Mouse (Mus musculus) CH12.LX (cell line): ENCODE data around the gene Hba-x. TPM values are rescaled to one million over a fixed set of nuclear protein-coding genes. Genes with fewer than 3 reads are reported as not detected.
"Not testable (repeated sequence)": the region's sequence is repeated elsewhere in the genome, so short reads cannot be mapped to it uniquely, and the experiment has no call there.

Experiments used
- DNase-seq: peaks from one replicate; pipeline ENCODE4 v3.0.0-alpha.2; 2013; ENCODE audit errors: extremely low read depth
- H3K27ac ChIP-seq: 2 replicates; pipeline ENCODE4 v1.5.1; 2012; ENCODE audit warnings: low read depth, mild to moderate bottlenecking, control low read depth, moderate library complexity; ENCODE audit not compliant: insufficient read depth
- H3K27me3 ChIP-seq: replicated peaks from 2 replicates; pipeline ENCODE3; 2012; ENCODE audit warnings: inconsistent platforms
- H3K36me3 ChIP-seq, 2 experiments: replicated peaks in 1 of 2; 2 replicates each; pipeline versions ENCODE3 to v1.6.1; 2012; ENCODE audit warnings: inconsistent platforms in 1 of 2, low read length in 1 of 2, mild to moderate bottlenecking in 1 of 2, mixed read lengths in 1 of 2, moderate library complexity in 1 of 2; ENCODE audit not compliant: control insufficient read depth in 1 of 2, insufficient read depth in 1 of 2
- H3K4me1 ChIP-seq, 2 experiments: 2 replicates each; pipeline ENCODE4 v1.6.1; 2012; ENCODE audit warnings: inconsistent platforms in 1 of 2, moderate library complexity in 1 of 2; ENCODE audit not compliant: insufficient read depth in 2 of 2, control insufficient read depth in 1 of 2
- H3K4me2 ChIP-seq: 2 replicates; pipeline ENCODE4 v1.6.1; 2012; ENCODE audit warnings: low read depth, mild to moderate bottlenecking, control low read depth; ENCODE audit not compliant: poor library complexity, insufficient read depth, severe bottlenecking
- H3K4me3 ChIP-seq, 3 experiments: fragments of 150-350 bp in 1 of 3; sonication (generic) in 1 of 3; replicated peaks in 1 of 3; 2 replicates each; pipeline versions ENCODE3 to v1.5.1; 2011 to 2012; ENCODE audit warnings: low read depth in 2 of 3, low read length in 2 of 3, mild to moderate bottlenecking in 2 of 3, moderate library complexity in 2 of 3, control low read depth in 1 of 3, improper control_type of control experiment in 1 of 3, inconsistent platforms in 1 of 3, mixed read lengths in 1 of 3; ENCODE audit not compliant: poor library complexity in 1 of 3
- H3K79me2 ChIP-seq: replicated peaks from 2 replicates; pipeline ENCODE4 v1.6.1; 2012; ENCODE audit warnings: mild to moderate bottlenecking, moderate library complexity; ENCODE audit not compliant: control insufficient read depth, poor library complexity, insufficient read depth, severe bottlenecking; ENCODE audit errors: extremely low read depth
- H3K9ac ChIP-seq: 2 replicates; pipeline ENCODE4 v1.6.1; 2012; ENCODE audit warnings: low read depth, mild to moderate bottlenecking, control low read depth, moderate library complexity; ENCODE audit not compliant: insufficient read depth
- H3K9me3 ChIP-seq: replicated peaks from 2 replicates; pipeline ENCODE3; 2012; ENCODE audit warnings: low read length, inconsistent platforms, mixed read lengths
- BHLHE40 ChIP-seq: IDR thresholded peaks from 2 replicates; pipeline ENCODE4 v1.6.1; 2011; ENCODE audit warnings: mild to moderate bottlenecking, low read depth, low read length, improper control_type of control experiment
- CTCF ChIP-seq, 2 experiments: IDR thresholded peaks in 1 of 2; conservative IDR thresholded peaks in 1 of 2; 2 replicates each; pipeline ENCODE4 v1.5.1; 2011 to 2012; ENCODE audit warnings: low read depth in 2 of 2, low read length in 2 of 2, improper control_type of control experiment in 1 of 2, inconsistent platforms in 1 of 2, mild to moderate bottlenecking in 1 of 2, moderate library complexity in 1 of 2
- E2F4 ChIP-seq: IDR thresholded peaks from 2 replicates; pipeline ENCODE4 v1.6.1; 2011; ENCODE audit warnings: low read depth, low read length, improper control_type of control experiment; ENCODE audit not compliant: insufficient replicate concordance
- IRF4 ChIP-seq: IDR thresholded peaks from 2 replicates; pipeline ENCODE4 v1.6.1; 2014; ENCODE audit warnings: low read depth, mild to moderate bottlenecking, inconsistent platforms, low read length, improper control_type of control experiment
- RAD21 ChIP-seq: IDR thresholded peaks from 2 replicates; pipeline ENCODE4 v1.6.1; 2011; ENCODE audit warnings: low read depth, mild to moderate bottlenecking, low read length, improper control_type of control experiment, moderate library complexity
- SIN3A ChIP-seq: IDR thresholded peaks from 2 replicates; pipeline ENCODE4 v1.6.1; 2012; ENCODE audit warnings: low read length, improper control_type of control experiment, inconsistent platforms
- SMC3 ChIP-seq: IDR thresholded peaks from 2 replicates; pipeline ENCODE4 v1.6.1; 2011; ENCODE audit warnings: low read depth, low read length, improper control_type of control experiment
- TCF12 ChIP-seq: IDR thresholded peaks from 2 replicates; pipeline ENCODE4 v1.6.1; 2014; ENCODE audit warnings: low read depth, mild to moderate bottlenecking, inconsistent platforms, low read length, improper control_type of control experiment
- USF1 ChIP-seq: IDR thresholded peaks from 2 replicates; pipeline ENCODE4 v1.6.1; 2014; ENCODE audit warnings: low read depth, mild to moderate bottlenecking, inconsistent platforms, low read length, improper control_type of control experiment
- USF2 ChIP-seq: conservative IDR thresholded peaks from 2 replicates; pipeline ENCODE4 v1.6.1; 2011; ENCODE audit warnings: low read depth, low read length, improper control_type of control experiment
- ZNF384 ChIP-seq: IDR thresholded peaks from 2 replicates; pipeline ENCODE4 v1.6.1; 2012; ENCODE audit warnings: low read depth, low read length, improper control_type of control experiment, inconsistent platforms
- dilution Hi-C: fragments of 300-500 bp; cut with MboI; formaldehyde crosslinking; loops from 2 replicates; pipeline ENCODE4 v1.14.3; 2020; ENCODE audit warnings: low sequenced_read_pairs; ENCODE audit not compliant: extremely low pct_unique_long_range_greater_than_20kb, extremely low pct_ligation_motif_present
- in situ Hi-C: fragments of 300-500 bp; cut with MboI; formaldehyde crosslinking; loops from 3 replicates; pipeline ENCODE4 v1.14.3; 2019; ENCODE audit warnings: low sequenced_read_pairs, low pct_ligation_motif_present, low pct_unique_long_range_greater_than_20kb, mixed read lengths
- polyA plus RNA-seq: library from polyadenylated mRNA; unstranded; fragments of >175 nt; gene quantifications from 2 replicates; pipeline ENCODE4 v1.2.1, GENCODE M21; 2012; ENCODE audit warnings: low read depth; ENCODE audit not compliant: insufficient read length
- total RNA-seq, 2 experiments: library from RNA; depleted of rRNA; stranded (reverse); fragments of 300-350 nt in 1 of 2; fragments of >200 nt in 1 of 2; gene quantifications; 2 replicates each; pipeline ENCODE4 v1.2.3; 2012 to 2014

Hba-x gene
- total and polyA plus RNA-seq, 3 experiments: not detected

DNA sequence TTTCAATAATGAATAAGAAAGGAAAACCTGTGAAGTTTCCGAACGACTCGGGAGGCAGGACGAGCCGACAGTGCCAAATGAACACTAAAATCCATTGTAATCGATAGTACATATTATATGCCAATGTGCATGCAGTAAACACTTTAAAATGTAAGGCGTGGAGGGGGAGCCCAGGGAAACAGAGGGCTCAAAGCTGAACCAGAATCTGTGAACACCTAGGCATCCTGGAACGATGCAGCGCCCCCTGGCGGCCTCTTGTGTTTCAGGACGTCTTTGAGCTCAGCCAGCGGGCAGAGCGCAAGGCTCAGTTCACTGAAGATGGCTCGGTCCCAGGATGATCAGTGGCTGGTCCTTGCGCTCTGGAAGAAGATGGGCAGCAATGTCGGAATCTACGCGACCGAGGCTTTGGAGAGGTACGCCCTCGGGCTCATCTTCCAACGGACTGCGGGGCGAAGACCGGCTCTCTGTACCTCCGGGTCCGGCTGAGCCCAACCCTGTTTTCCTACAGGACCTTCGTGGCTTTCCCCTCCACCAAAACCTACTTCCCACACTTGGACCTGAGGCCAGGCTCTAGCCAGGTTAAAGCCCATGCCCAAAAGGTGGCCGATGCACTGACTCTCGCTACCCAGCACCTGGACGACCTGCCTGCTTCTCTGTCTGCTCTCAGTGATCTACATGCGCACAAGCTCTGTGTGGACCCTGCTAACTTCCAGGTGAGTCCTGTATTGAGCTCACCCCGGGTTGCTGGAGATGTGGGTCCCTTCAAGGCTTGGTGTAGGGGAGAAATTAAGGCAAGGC, 10.7 kb downstream of the Hba-x start, which contains the start of gene Hbq1b:
Hbq1b (plus strand) TSS at position 271 of the 798 bp plus-strand sequence.
- H3K4me1 ChIP-seq: peaks cover 0 to 11% of the 10 kb centered on the region in 2 experiments; a peak in 2 of 4 replicates

DNA sequence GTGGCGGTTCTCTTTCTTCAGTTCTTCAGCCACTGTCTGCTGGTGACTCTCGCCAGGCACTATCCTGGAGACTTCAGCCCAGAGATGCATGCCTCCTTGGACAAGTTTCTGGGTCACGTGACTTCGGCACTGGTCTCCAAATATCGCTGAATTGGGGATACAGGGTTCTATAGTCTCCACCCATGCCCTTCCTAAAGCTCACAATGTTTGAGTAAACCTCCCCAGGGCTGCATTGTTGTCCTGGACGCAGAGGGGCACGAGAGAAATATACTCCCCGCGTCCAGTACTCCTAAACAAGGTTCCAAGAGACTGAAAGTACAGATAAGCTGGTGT, 11.3 kb downstream of the Hba-x start:
- H3K4me3 ChIP-seq: no peak overlapping the region
- no peak overlapping the region for H3K27ac ChIP-seq

More for the DNA sequence above, 10.7 kb downstream of the Hba-x start, which contains the start of gene Hbq1b:
- H3K4me3 ChIP-seq, dilution Hi-C loops, H3K9me3 ChIP-seq, H3K79me2 ChIP-seq, H3K36me3 ChIP-seq, H3K9ac ChIP-seq, H3K27me3 ChIP-seq, H3K27ac ChIP-seq: not testable (repeated sequence)
- TF ChIP-seq CTCF (conservative IDR thresholded peaks at IDR 0.05 in 1 of 2, IDR thresholded peaks at IDR 0.05 in 1 of 2; ENCODE audit: low read depth in 2 of 2, low read length in 2 of 2) (peak; percentile 71 to 79), RAD21 (peak; percentile 51), SIN3A (peak; percentile 27; the same call in 1 of the 2 replicates), SMC3 (peak; percentile 73), TCF12 (0 out of 2 replicates have a peak, but pooled peaks have one; percentile 19), IRF4 (peak; percentile 35; the same call in 1 of the 2 replicates)
- H3K4me2 ChIP-seq: peak within 1 kb of the TSS; percentile 82
- DNase-seq: peak; percentile 54
- in situ Hi-C loops: loop anchor here (5.0 kb wide), 2 partner anchors 35 kb away; no protein-coding TSS in a partner anchor

GRCm38 (mm10) chr11:32292819-32293218, 16.6 kb downstream of the Hba-x start:
- dilution Hi-C loops, H3K4me2 ChIP-seq, H3K9ac ChIP-seq, DNase-seq, H3K9me3 ChIP-seq, in situ Hi-C loops, H3K27me3 ChIP-seq, H3K79me2 ChIP-seq, H3K36me3 ChIP-seq: not testable (repeated sequence)
- peaks cover 0 to 12% of the 10 kb centered on the region in 2 experiments; a peak in 1 of 4 replicates for H3K4me1 ChIP-seq
- peak; percentile 63; the same call in 1 of the 2 replicates for TF ChIP-seq ZNF384
- TF ChIP-seq, all 38 proteins: peak for 1; not testable (repeated sequence) for 37
- H3K27ac ChIP-seq, H3K4me3 ChIP-seq: not testable (repeated sequence)

More for the DNA sequence above, 11.3 kb downstream of the Hba-x start:
- in situ Hi-C loops (loop anchor here (5.0 kb wide), 2 partner anchors 35 kb away; no protein-coding TSS in a partner anchor), dilution Hi-C loops (no loop called here)
- DNase-seq: no peak
- H3K9ac ChIP-seq: no peak overlapping the region
- H3K9me3 ChIP-seq: no peaks in the 10 kb centered on the region
- H3K27me3 ChIP-seq: peaks cover 7% of the 10 kb centered on the region
- H3K4me2 ChIP-seq: no peak overlapping the region; the same call in 1 of the 2 replicates
- TF ChIP-seq BHLHE40 (peak; percentile 37; the same call in 1 of the 2 replicates), E2F4 (no peak), USF1 (peak; percentile 57), USF2 (peak; percentile 67), RAD21 (no peak)
- H3K79me2 ChIP-seq: no peaks in the 10 kb centered on the region
- no peaks in the 10 kb centered on the region for H3K36me3 ChIP-seq
- H3K4me1 ChIP-seq: peaks cover 0 to 13% of the 10 kb centered on the region in 2 experiments; a peak in 2 of 4 replicates

DNA sequence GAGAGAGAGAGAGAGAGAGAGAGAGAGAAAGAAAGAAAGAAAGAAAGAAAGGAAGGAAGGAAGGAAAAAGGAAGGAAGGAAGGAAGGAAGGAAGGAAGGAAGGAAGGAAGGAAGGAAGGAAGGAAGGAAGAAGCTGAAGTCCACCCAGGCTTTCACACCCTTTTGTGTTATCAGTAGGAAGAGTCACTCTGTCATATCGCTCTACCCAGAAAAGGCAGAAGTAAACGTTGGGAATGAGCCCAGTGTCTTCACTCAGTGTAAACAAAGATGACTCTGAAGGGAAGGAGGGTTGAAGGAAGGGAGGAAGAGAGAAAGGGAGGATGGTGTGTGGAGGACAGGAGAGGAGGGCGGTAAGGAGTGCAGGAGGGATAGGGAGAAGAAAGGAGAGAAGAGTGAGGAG, 17.3 kb downstream of the Hba-x start:
- H3K79me2 ChIP-seq, H3K9me3 ChIP-seq, in situ Hi-C loops, H3K9ac ChIP-seq, H3K4me2 ChIP-seq, H3K27me3 ChIP-seq, H3K36me3 ChIP-seq, dilution Hi-C loops, H3K27ac ChIP-seq, DNase-seq, H3K4me3 ChIP-seq: not testable (repeated sequence)
- peaks cover 0 to 12% of the 10 kb centered on the region in 2 experiments; a peak in 1 of 4 replicates for H3K4me1 ChIP-seq
